Mouse (Mus musculus): ENCODE results near the gene 9130019O22Rik.

GRCm38 (mm10) chr7:127421388-127422191, 34.6 kb upstream of the 9130019O22Rik start, which contains the start of gene Zfp688:
- TF ChIP-seq CTCF (IDR thresholded peaks at IDR 0.05; ENCODE audit: low read depth), result peak; percentile 39; the same call in 1 of the 2 replicates
- no peak for TF ChIP-seq EP300 (optimal IDR thresholded peaks at IDR 0.05)
